Mouse (Mus musculus) ES-E14 (cell line): ENCODE data around the gene Pip4k2a. TPM values are rescaled to one million over a fixed set of nuclear protein-coding genes. Genes with fewer than 3 reads are reported as not detected.

ENCODE experiments used
- DNase-seq: peaks from one replicate; pipeline ENCODE4 v3.0.0-alpha.2; 2013; ENCODE audit warnings: low read depth, low spot score
- H3K27ac ChIP-seq: 2 replicates; pipeline ENCODE4 v1.5.1; 2012; ENCODE audit warnings: low read depth, mild to moderate bottlenecking, low read length, moderate library complexity, mixed read lengths; ENCODE audit not compliant: poor library complexity, insufficient read depth, severe bottlenecking
- H3K36me3 ChIP-seq: 2 replicates; pipeline ENCODE4 v1.6.1; 2012; ENCODE audit warnings: mild to moderate bottlenecking, low read length, moderate library complexity, mixed read lengths; ENCODE audit not compliant: control insufficient read depth, poor library complexity, insufficient read depth, severe bottlenecking
- H3K4me1 ChIP-seq, 2 experiments: fragments of 150-350 bp in 1 of 2; sonication (generic) in 1 of 2; 2 replicates each; pipeline ENCODE4 v1.6.1; 2012; ENCODE audit warnings: low read length in 2 of 2, mild to moderate bottlenecking in 1 of 2, mixed read lengths in 1 of 2; ENCODE audit not compliant: control insufficient read depth in 2 of 2, insufficient read depth in 2 of 2, poor library complexity in 1 of 2
- H3K4me3 ChIP-seq, 2 experiments: fragments of 150-350 bp in 1 of 2; sonication (generic) in 1 of 2; 2 replicates each; pipeline ENCODE4 v1.5.1; 2012; ENCODE audit warnings: low read length in 2 of 2, low read depth in 1 of 2, mild to moderate bottlenecking in 1 of 2, mixed read lengths in 1 of 2; ENCODE audit not compliant: insufficient read depth in 1 of 2, poor library complexity in 1 of 2, severe bottlenecking in 1 of 2
- H3K9ac ChIP-seq: 2 replicates; pipeline ENCODE4 v1.6.1; 2012; ENCODE audit warnings: low read depth, mild to moderate bottlenecking, low read length, mixed read lengths; ENCODE audit not compliant: poor library complexity, insufficient read depth, severe bottlenecking
- H3K9me3 ChIP-seq: fragments of 150-350 bp; sonication (generic); 2 replicates; pipeline ENCODE4 v1.6.1; 2012; ENCODE audit warnings: low read depth, mild to moderate bottlenecking, low read length; ENCODE audit not compliant: control insufficient read depth, insufficient read depth
- CHD2 ChIP-seq: IDR thresholded peaks from 2 replicates; pipeline ENCODE4 v1.6.1; 2014; ENCODE audit warnings: mild to moderate bottlenecking, low read depth, low read length, inconsistent platforms
- HCFC1 ChIP-seq: IDR thresholded peaks from 2 replicates; pipeline ENCODE4 v1.6.1; 2012; ENCODE audit warnings: low read length, inconsistent platforms, borderline replicate concordance; ENCODE audit not compliant: insufficient read depth
- MAFK ChIP-seq: IDR thresholded peaks from 2 replicates; pipeline ENCODE4 v1.6.1; 2014; ENCODE audit warnings: mild to moderate bottlenecking, low read depth, low read length, inconsistent platforms; ENCODE audit not compliant: insufficient read depth
- ZC3H11A ChIP-seq: IDR thresholded peaks from 2 replicates; pipeline ENCODE4 v1.6.1; 2012; ENCODE audit warnings: low read depth, mild to moderate bottlenecking, inconsistent platforms, low read length, borderline replicate concordance
- ZNF384 ChIP-seq: IDR thresholded peaks from 2 replicates; pipeline ENCODE4 v1.6.1; 2012; ENCODE audit warnings: low read depth, low read length, inconsistent platforms
- in situ Hi-C, 2 experiments: fragments of 600-800 bp; cut with MboI; formaldehyde crosslinking; loops; one replicate each; pipeline ENCODE4 v1.15.1; 2025; ENCODE audit warnings: low sequenced_read_pairs in 2 of 2, inconsistent platforms in 1 of 2; ENCODE audit not compliant: unreplicated experiment in 2 of 2
- total RNA-seq: library from RNA; depleted of rRNA; stranded (reverse); fragments of 300-350 nt; gene quantifications from 2 replicates; pipeline ENCODE4 v1.2.3, GENCODE M21; 2012

Gene Pip4k2a
- total RNA-seq, 1 experiment = 3.0 TPM

DNA sequence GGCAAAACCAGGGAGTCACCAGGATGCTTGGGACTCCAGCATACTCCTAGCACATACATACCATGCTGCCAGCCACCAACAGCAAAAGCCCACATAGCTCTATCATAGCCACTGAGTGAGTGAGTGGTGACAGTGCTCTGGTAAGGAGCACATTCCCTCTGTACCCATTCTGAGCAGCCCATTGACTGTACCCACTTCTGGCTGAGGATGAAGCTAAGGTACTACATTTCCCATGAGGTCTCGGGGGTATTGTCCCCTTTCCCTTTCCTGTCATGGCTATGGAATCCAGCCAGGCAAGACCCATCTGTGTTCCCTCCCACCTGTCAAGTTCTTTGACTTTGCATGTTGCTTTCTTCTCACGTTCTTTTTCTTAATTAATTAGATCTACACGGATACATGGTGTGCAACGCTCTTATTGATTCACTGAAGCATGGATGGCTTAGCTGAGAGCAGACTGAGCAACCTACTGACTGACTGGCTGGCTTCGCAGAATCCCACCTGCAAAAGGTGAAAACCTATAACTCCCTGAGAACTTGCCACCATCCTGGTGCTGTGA lies 149.8 kb downstream of the Pip4k2a start:
- no peak overlapping the region for H3K27ac ChIP-seq
- H3K9me3 ChIP-seq = no peaks in the 10 kb centered on the region
- H3K36me3 ChIP-seq = 0 out of 2 replicates have a peak, but pooled peaks cover 2% of the 10 kb centered on the region
- DNase-seq = no peak
- in situ Hi-C loops = no loop called here
- H3K4me1 ChIP-seq = peaks cover 0 to 5% of the 10 kb centered on the region in 2 experiments; a peak in 1 of 4 replicates
- TF ChIP-seq CHD2 (no peak), ZNF384 (no peak), MAFK (no peak), ZC3H11A (no peak), HCFC1 (no peak)
- no peak overlapping the region for H3K9ac ChIP-seq
- H3K4me3 ChIP-seq = no peak overlapping the region

DNA sequence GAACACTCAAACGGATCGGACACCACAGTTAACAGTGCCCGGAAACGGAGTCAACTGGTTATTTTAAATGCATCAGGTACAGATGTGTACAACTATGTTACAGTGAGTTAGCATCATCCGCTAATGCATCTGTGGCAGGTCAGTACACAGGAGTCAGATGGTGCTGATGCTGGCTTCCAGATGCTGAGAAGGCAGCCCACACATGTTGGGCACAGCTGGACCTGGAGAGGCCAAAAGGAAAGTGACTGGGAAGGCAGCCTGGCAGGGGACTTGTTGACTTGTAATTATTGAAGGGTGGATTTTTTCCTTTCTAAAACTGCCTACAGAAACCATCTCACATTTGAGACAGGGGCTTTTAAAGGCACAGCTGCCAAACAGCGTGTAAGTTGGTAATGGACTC lies 155.4 kb downstream of the Pip4k2a start:
- Histone ChIP-seq H3K4me1 (peaks cover 0 to 2% of the 10 kb centered on the region in 2 experiments; a peak in 1 of 4 replicates), H3K4me3 (no peak overlapping the region), H3K9ac (no peak overlapping the region), H3K36me3 (0 out of 2 replicates have a peak, but pooled peaks cover 2% of the 10 kb centered on the region), H3K9me3 (no peaks in the 10 kb centered on the region), H3K27ac (no peak overlapping the region)
- TF ChIP-seq ZNF384 (no peak), ZC3H11A (no peak), CHD2 (no peak)
- no peak for DNase-seq
- in situ Hi-C loops = no loop called here

DNA sequence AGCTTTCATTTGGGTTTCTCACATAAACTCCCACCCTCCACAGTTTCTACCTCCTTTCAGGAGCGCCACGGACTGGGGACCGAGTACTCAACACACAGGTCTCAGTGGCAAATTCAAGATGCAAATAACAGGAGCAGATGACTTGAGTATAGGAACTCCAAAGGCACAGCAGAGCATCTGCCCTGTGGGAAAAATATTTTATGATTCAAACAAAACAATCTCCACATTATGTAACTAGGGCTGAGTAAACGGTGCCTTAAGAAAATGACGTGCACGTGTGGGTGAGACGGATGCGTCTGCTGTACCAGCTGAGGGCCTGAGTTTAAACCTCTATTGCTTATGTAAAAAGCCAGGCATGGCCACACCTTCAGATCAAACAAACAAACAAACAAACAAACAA lies 156.9 kb downstream of the Pip4k2a start:
- Histone ChIP-seq H3K36me3 (0 out of 2 replicates have a peak, but pooled peaks cover 2% of the 10 kb centered on the region), H3K9me3 (no peaks in the 10 kb centered on the region), H3K4me1 (peaks cover 0 to 2% of the 10 kb centered on the region in 2 experiments; a peak in 1 of 4 replicates), H3K4me3 (no peak overlapping the region), H3K27ac (no peak overlapping the region), H3K9ac (no peak overlapping the region)
- TF ChIP-seq MAFK (no peak), HCFC1 (no peak), CHD2 (no peak), ZNF384 (no peak), ZC3H11A (no peak)
- in situ Hi-C loops = no loop called here
- no peak for DNase-seq

DNA sequence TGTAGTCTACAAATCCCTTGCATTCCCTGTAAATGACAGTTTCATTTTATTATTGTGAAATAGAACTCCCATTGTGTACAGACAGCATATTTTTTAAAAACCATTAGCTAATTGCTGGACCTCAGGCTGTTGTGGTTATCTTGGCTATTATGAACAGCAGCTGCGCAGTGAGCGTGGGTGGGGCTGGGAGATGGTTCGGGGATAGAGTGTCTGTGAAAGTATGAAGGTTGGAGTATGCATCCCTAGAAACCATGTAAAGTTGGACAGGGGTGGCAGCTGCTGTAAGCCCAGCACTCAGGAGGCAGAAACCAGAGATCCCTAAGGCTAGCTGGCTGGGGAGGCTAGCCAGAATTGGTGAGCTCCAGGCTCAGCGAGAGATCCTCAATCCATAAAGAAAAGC lies 158.4 kb downstream of the Pip4k2a start:
- in situ Hi-C loops = no loop called here
- no peak for DNase-seq

More for the DNA sequence above, 158.4 kb downstream of the Pip4k2a start:
- Histone ChIP-seq H3K9ac (no peak overlapping the region), H3K36me3 (no peaks in the 10 kb centered on the region), H3K27ac (no peak overlapping the region), H3K4me1 (no peaks in the 10 kb centered on the region), H3K9me3 (no peaks in the 10 kb centered on the region), H3K4me3 (no peak overlapping the region)
- TF ChIP-seq HCFC1 (no peak), MAFK (no peak), ZNF384 (no peak), ZC3H11A (no peak), CHD2 (no peak)
